Mouse (Mus musculus): ENCODE data around the gene Abcb4.
"Not testable (repeated sequence)": the region's sequence is repeated elsewhere in the genome, so short reads cannot be mapped to it uniquely, and the experiment has no call there.

Abcb4 gene

GRCm38 (mm10) chr5:8911567-8912198, 18.2 kb downstream of the Abcb4 start:
- no peak for DNase-seq (ENCODE audit: low spot score)

- DNase-seq (ENCODE audit: low spot score): no peak
Measured at GRCm38 (mm10) chr5:8916400-8916799, 22.9 kb downstream of the Abcb4 start.

GRCm38 (mm10) chr5:8917069-8917468, 23.6 kb downstream of the Abcb4 start:
- DNase-seq (ENCODE audit: low spot score): no peak

- no peak for DNase-seq (ENCODE audit: low spot score)
Measured at GRCm38 (mm10) chr5:8928440-8928839, 34.9 kb downstream of the Abcb4 start.

- DNase-seq (ENCODE audit: low spot score): no peak
Measured at GRCm38 (mm10) chr5:8937965-8938364, 44.4 kb downstream of the Abcb4 start.

GRCm38 (mm10) chr5:8941266-8941665, 47.7 kb downstream of the Abcb4 start:
- not testable (repeated sequence) for DNase-seq (ENCODE audit: low spot score)

- DNase-seq (ENCODE audit: low spot score): no peak
Measured at GRCm38 (mm10) chr5:8943836-8944235, 50.3 kb downstream of the Abcb4 start.

GRCm38 (mm10) chr5:8947423-8948110, 54.0 kb downstream of the Abcb4 start:
- DNase-seq (ENCODE audit: low spot score): no peak

- DNase-seq (ENCODE audit: low spot score): no peak
Measured at GRCm38 (mm10) chr5:8953660-8954059, 60.1 kb downstream of the Abcb4 start.

- no peak for DNase-seq (ENCODE audit: low spot score)
Measured at GRCm38 (mm10) chr5:8955544-8955943, 62.0 kb downstream of the Abcb4 start.

- DNase-seq (ENCODE audit: low spot score): no peak
Measured at GRCm38 (mm10) chr5:8960534-8960933, 67.0 kb downstream of the Abcb4 start.

GRCm38 (mm10) chr5:8964487-8964886, 71.0 kb downstream of the Abcb4 start:
- no peak for DNase-seq (ENCODE audit: low spot score)

GRCm38 (mm10) chr5:8970694-8971093, 77.2 kb downstream of the Abcb4 start:
- no peak for DNase-seq (ENCODE audit: low spot score)

- DNase-seq (ENCODE audit: low spot score): no peak
Measured at GRCm38 (mm10) chr5:8972355-8972754, 78.8 kb downstream of the Abcb4 start.

GRCm38 (mm10) chr5:8974721-8975120, 81.2 kb downstream of the Abcb4 start:
- no peak for DNase-seq (ENCODE audit: low spot score)

GRCm38 (mm10) chr5:8985470-8985869, 92.0 kb downstream of the Abcb4 start:
- DNase-seq (ENCODE audit: low spot score): no peak

GRCm38 (mm10) chr5:8987925-8988324, 94.4 kb downstream of the Abcb4 start:
- DNase-seq (ENCODE audit: low spot score): no peak

GRCm38 (mm10) chr5:8990526-8990925, 97.0 kb downstream of the Abcb4 start:
- DNase-seq (ENCODE audit: low spot score): no peak

- no peak for DNase-seq (ENCODE audit: low spot score)
Measured at GRCm38 (mm10) chr5:8991626-8992025, 98.1 kb downstream of the Abcb4 start.

- DNase-seq (ENCODE audit: low spot score): peak; percentile 27
Measured at GRCm38 (mm10) chr5:8995966-8996685, 102.6 kb downstream of the Abcb4 start.

- DNase-seq (ENCODE audit: low spot score): peak; percentile 91
Measured at GRCm38 (mm10) chr5:8996686-8997512, 103.4 kb downstream of the Abcb4 start, which contains the start of gene Crot. Crot (minus strand) TSS chr5:8997324.

GRCm38 (mm10) chr5:8997513-8997895, 104.0 kb downstream of the Abcb4 start:
- DNase-seq (ENCODE audit: low spot score): no peak

All from layer of hippocampus, adult 11-12 months (tissue).